Mouse (Mus musculus) telencephalon, adult 2 months (tissue): ENCODE results near the gene Fam229a.
"Not testable (repeated sequence)": the region's sequence is repeated elsewhere in the genome, so short reads cannot be mapped to it uniquely, and the experiment has no call there.

Experiments
- DNase-seq: peaks from one replicate; pipeline ENCODE4 v3.0.0-alpha.2; 2011; ENCODE audit warnings: low read depth, low spot score

The Fam229a gene

GRCm38 (mm10) chr4:129490972-129491880 is at the start of gene Fam229a, which contains the start of gene Tssk3:
Fam229a (plus strand) TSS chr4:129491190.
Tssk3 (minus strand) TSS chr4:129491022.
- no peak for DNase-seq

GRCm38 (mm10) chr4:129447360-129447759 is 43.6 kb upstream of the Fam229a start:
- no peak for DNase-seq

- no peak for DNase-seq
Measured at GRCm38 (mm10) chr4:129447778-129448563, 43.0 kb upstream of the Fam229a start.

- no peak for DNase-seq
Measured at GRCm38 (mm10) chr4:129448713-129449112, 42.3 kb upstream of the Fam229a start.

GRCm38 (mm10) chr4:129450851-129451250 is 40.1 kb upstream of the Fam229a start:
- DNase-seq: no peak

GRCm38 (mm10) chr4:129451471-129452169 is 39.4 kb upstream of the Fam229a start:
- no peak for DNase-seq

- DNase-seq: peak; percentile 54
Measured at GRCm38 (mm10) chr4:129455265-129455664, 35.7 kb upstream of the Fam229a start.

- DNase-seq: no peak
Measured at GRCm38 (mm10) chr4:129456126-129456525, 34.9 kb upstream of the Fam229a start.

GRCm38 (mm10) chr4:129457311-129457710 is 33.7 kb upstream of the Fam229a start:
- DNase-seq: not testable (repeated sequence)

GRCm38 (mm10) chr4:129459726-129460125 is 31.3 kb upstream of the Fam229a start:
- no peak for DNase-seq

GRCm38 (mm10) chr4:129460827-129461182 is 30.2 kb upstream of the Fam229a start:
- DNase-seq: no peak

- peak; percentile 100 for DNase-seq
Measured at GRCm38 (mm10) chr4:129461183-129461960, 29.6 kb upstream of the Fam229a start, which contains the start of gene Bsdc1. Bsdc1 (plus strand) TSS chr4:129461581.

- no peak for DNase-seq
Measured at GRCm38 (mm10) chr4:129462118-129462517, 28.9 kb upstream of the Fam229a start.

- no peak for DNase-seq
Measured at GRCm38 (mm10) chr4:129463097-129464059, 27.6 kb upstream of the Fam229a start.

- DNase-seq: no peak
Measured at GRCm38 (mm10) chr4:129464286-129464815, 26.6 kb upstream of the Fam229a start.

GRCm38 (mm10) chr4:129476047-129476446 is 14.9 kb upstream of the Fam229a start:
- DNase-seq: no peak

GRCm38 (mm10) chr4:129479863-129480262 is 11.1 kb upstream of the Fam229a start:
- DNase-seq: no peak

- DNase-seq: no peak
Measured at GRCm38 (mm10) chr4:129481090-129481489, 9.9 kb upstream of the Fam229a start.

GRCm38 (mm10) chr4:129494681-129495080 is 3.7 kb downstream of the Fam229a start:
- DNase-seq: no peak
